8 mouse cellular contexts compared by ENCODE assay signal in genomic region chr5:5693956-5694653, GRCm38 (mm10). TPM values are rescaled to one million over a fixed set of nuclear protein-coding genes. Genes with fewer than 3 reads are reported as not detected.
DNase-seq lines count a peak whose midpoint lies in the region; ATAC-seq and TF ChIP-seq lines count a peak whose summit lies in the region.

Gene Steap2 (minus strand): TSS chr5:5694578.

- H3K27ac ChIP-seq in hindbrain, embryonic 11.5 days (ENCODE audit: low read depth, low read length): 0 out of 2 replicates have a peak within 1 kb of the TSS, but pooled peaks have one; percentile 33
- peak within 1 kb of the TSS; percentile 92 for H3K27ac ChIP-seq in midbrain, embryonic 10.5 days (replicated peaks)
- no peak within 1 kb of the TSS for H3K27ac ChIP-seq in small intestine, adult 2 months (ENCODE audit: insufficient read depth, low read depth, low read length)

- H3K36me3 ChIP-seq in hindbrain, embryonic 11.5 days (ENCODE audit: control insufficient read depth, insufficient read depth, low read length): no peaks in the 10 kb centered on the region
- no peaks in the 10 kb centered on the region for H3K36me3 ChIP-seq in midbrain, embryonic 10.5 days
- no peaks in the 10 kb centered on the region for H3K36me3 ChIP-seq in small intestine, adult 2 months (ENCODE audit: control insufficient read depth, insufficient read depth, low read length)

- H3K27me3 ChIP-seq in hindbrain, embryonic 11.5 days (ENCODE audit: control insufficient read depth, insufficient read depth, low read length): no peaks in the 10 kb centered on the region
- H3K27me3 ChIP-seq in midbrain, embryonic 10.5 days (ENCODE audit: low read depth, poor library complexity, severe bottlenecking): peaks cover 19% of the 10 kb centered on the region
- H3K27me3 ChIP-seq in small intestine, adult 2 months (ENCODE audit: control insufficient read depth, insufficient read depth, low read length): no peaks in the 10 kb centered on the region

- no peaks in the 10 kb centered on the region for H3K4me1 ChIP-seq in hindbrain, embryonic 11.5 days (replicated peaks; ENCODE audit: control insufficient read depth, insufficient read depth, low read length)
- peaks cover 11% of the 10 kb centered on the region for H3K4me1 ChIP-seq in midbrain, embryonic 10.5 days
- peaks cover under 1% of the 10 kb centered on the region for H3K4me1 ChIP-seq in small intestine, adult 2 months (ENCODE audit: control insufficient read depth, insufficient read depth, insufficient read length, low read length)

- no peak for TF ChIP-seq CTCF in small intestine, adult 2 months (IDR thresholded peaks at IDR 0.05; ENCODE audit: extremely low read depth, insufficient read length, insufficient replicate concordance, low read depth, low read length)

- no peaks in the 10 kb centered on the region for H3K9me3 ChIP-seq in hindbrain, embryonic 11.5 days (ENCODE audit: control insufficient read depth, low read length)
- H3K9me3 ChIP-seq in midbrain, embryonic 10.5 days (replicated peaks): no peaks in the 10 kb centered on the region

- peak; percentile 92 for ATAC-seq in hindbrain, embryonic 11.5 days (ENCODE audit: low FRiP score)

- 0 out of 2 replicates have a peak, but pooled peaks have one; percentile 10 for TF ChIP-seq POLR2A in small intestine, adult 2 months (IDR thresholded peaks at IDR 0.05; ENCODE audit: low read depth, low read length)

- under 1% methylated on average over 46 of the region's 66 CpGs for WGBS in hindbrain, embryonic 11.5 days
- WGBS in midbrain, embryonic 10.5 days: under 1% methylated on average over 66 of the region's 66 CpGs
- 1% methylated on average over 66 of the region's 66 CpGs for WGBS in small intestine, adult 2 months

- peak within 1 kb of the TSS; percentile 89 for H3K4me2 ChIP-seq in hindbrain, embryonic 11.5 days (replicated peaks; ENCODE audit: low read depth, low read length)

- intact Hi-C loops in left cerebral cortex, postnatal 25 days (cut with DNase I): loop anchor here (5.0 kb wide), 1 partner anchor 37 kb away; no protein-coding TSS in a partner anchor

- peak within 1 kb of the TSS; percentile 88 for H3K9ac ChIP-seq in hindbrain, embryonic 11.5 days (ENCODE audit: low read depth, low read length)

- peak; percentile 83 to 91 for DNase-seq in adrenal gland, adult (ENCODE audit: inconsistent age in 2 of 2, low spot score in 1 of 2)
- peak; percentile 64 for DNase-seq in cerebellum, adult 9-11 months
- DNase-seq in frontal cortex, postnatal 25 days (ENCODE audit: low spot score in 2 of 2): peak; percentile 6 to 8
- peak; percentile 75 for DNase-seq in hindbrain, embryonic 11.5 days (ENCODE audit: low spot score)
- DNase-seq in left cerebral cortex, postnatal 25 days (ENCODE audit: low spot score in 2 of 2): peak; percentile 7 to 40
- DNase-seq in midbrain, embryonic 10.5 days (ENCODE audit: low spot score): peak; percentile 63
- DNase-seq in thymus, postnatal 10 days (ENCODE audit: low spot score in 2 of 2): no peak

- H3K4me3 ChIP-seq in hindbrain, embryonic 11.5 days (ENCODE audit: low read depth, low read length): peak within 1 kb of the TSS; percentile 66
- H3K4me3 ChIP-seq in midbrain, embryonic 10.5 days: peak within 1 kb of the TSS; percentile 84
- H3K4me3 ChIP-seq in small intestine, adult 2 months (ENCODE audit: low read depth, low read length): peak within 1 kb of the TSS; percentile 97

RNA-seq across cellular contexts. Expression of gene Steap2, which starts in this region (rescaled TPM):
- polyA plus RNA-seq in hindbrain, embryonic 11.5 days (2014; fragmentation: Nextera tagmentation; extraction: Ambion mirVana): 5.5 and 7.5 TPM in 2 replicates
- total RNA-seq in left cerebral cortex, postnatal 25 days (2021): 1 to 10 TPM; 8.2 to 9.1 TPM
- 6.9 and 8.3 TPM in 2 replicates for polyA plus RNA-seq in midbrain, embryonic 10.5 days (2016; fragmentation: Nextera tagmentation; extraction: Ambion mirVana)
- polyA plus RNA-seq in small intestine, adult 2 months (2012; rRNA removed): 1.1 and 1.3 TPM in 2 replicates

Comparison
In these comparisons a context has a peak if more than half of its experiments do, and no peak if none do; other contexts are left out.
1. DNase-seq: peak in adrenal gland, adult (2 of 2), cerebellum, adult 9-11 months (single experiment), frontal cortex, postnatal 25 days (2 of 2), hindbrain, embryonic 11.5 days (single experiment), left cerebral cortex, postnatal 25 days (2 of 2) and midbrain, embryonic 10.5 days (single experiment); none in thymus, postnatal 10 days (0 of 2).
2. Peak in every context shown above with its lines, with median percentiles within 50 percentile points of each other: H3K4me3 ChIP-seq.